Mouse (Mus musculus) urinary bladder, postnatal 36 days (tissue): ENCODE results near the gene Il22ra1.
A peak's percentile ranks its signal among the peaks of the same experiment; 100 is the strongest.

Experiments used
- DNase-seq, 2 experiments: peaks; one replicate each; pipeline ENCODE4 v3.0.0; 2022; ENCODE audit warnings: low spot score in 2 of 2, mixed read lengths in 1 of 2

Il22ra1 gene

DNA sequence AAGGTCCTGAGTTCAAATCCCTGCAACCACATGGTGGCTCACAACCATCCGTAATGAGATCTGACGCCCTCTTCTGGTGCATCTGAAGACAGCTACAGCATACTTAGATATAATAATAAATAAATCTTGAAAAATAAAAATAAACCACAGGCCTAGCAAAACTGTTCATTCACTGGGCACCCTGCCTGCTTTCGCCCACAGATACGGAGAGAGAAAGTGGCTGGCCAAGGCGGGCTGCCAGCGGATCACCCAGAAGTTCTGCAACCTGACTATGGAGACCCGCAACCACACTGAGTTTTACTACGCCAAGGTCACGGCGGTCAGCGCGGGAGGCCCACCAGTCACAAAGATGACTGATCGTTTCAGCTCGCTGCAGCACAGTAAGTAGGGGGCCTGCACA lies 5.9 kb downstream of the Il22ra1 start:
- DNase-seq = no peak

DNA sequence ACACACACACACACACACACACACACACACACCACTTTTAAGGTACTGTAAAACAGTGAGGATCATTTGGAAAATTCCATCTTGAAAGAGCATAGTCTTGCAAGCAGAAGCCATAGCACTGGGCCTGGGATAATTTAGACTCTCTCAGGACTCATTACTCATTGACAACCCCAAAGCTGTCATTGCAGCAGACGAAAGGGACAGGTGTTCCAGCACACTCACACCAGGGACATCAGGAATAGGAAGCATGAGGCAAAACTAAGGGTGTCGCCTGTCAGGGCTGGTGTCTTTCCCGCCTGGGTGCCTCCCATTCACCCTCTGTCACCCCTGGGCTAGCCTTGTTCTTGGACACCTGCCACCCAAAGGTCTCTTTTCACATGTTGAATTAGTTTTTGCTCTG lies 8.9 kb downstream of the Il22ra1 start:
- DNase-seq = no peak

DNA sequence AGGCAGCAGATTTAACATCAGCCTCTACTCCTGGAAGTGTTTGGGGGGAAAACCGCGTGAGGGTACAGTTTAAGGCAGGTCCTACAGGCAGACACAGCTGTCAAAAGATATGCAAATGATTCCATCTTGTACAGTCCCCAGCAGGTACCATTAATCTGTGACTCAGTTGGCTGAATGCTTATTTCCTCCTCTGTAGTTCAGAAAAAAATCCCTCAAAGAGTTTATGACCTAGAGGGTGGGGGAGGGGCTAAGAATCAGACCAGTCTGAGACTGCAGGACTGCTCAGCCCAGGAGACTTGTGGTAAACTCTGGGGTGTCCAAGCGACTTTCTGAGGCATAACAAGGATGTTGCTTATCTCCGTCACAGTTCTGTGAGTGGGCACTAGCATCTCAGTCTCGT lies 10.3 kb downstream of the Il22ra1 start:
- no peak for DNase-seq

DNA sequence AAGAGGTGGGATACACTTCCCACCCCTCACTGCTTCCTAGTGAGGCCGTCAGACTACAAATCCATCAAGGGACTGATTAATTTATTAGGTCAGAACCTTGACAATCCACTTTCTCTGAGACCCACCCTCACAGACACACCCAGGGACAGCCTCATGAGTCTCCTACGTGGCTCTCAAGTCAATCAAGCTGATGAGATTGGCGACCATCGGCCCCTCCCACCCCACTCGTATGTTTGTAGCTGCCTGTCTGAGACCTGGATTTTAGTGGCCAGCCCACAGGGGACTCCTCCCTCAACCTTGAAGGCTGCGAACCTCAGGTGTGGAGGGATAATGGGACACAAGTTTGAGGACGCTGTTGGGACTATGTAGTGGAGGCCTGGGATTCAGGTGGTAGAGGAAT lies 11.2 kb downstream of the Il22ra1 start:
- no peak for DNase-seq

DNA sequence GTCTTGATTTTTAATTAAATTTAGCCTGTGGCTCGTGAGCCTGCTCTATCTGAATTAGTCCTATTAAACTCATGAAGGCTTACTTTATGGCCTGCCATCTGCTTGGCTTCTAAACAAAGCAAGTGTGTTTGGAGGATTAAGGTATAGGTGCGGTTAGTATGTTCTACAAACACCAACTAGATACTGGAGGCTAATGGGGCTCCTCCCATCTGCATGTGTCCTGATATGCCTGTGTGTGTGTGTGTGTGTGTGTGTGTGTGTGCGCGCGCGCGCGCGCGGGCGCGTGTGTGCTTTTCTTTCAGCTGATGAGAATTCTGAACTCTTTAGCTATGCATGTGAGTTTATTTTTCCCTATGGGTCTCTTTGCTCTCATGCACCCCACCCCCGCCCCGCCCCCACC lies 11.7 kb downstream of the Il22ra1 start:
- no peak for DNase-seq

DNA sequence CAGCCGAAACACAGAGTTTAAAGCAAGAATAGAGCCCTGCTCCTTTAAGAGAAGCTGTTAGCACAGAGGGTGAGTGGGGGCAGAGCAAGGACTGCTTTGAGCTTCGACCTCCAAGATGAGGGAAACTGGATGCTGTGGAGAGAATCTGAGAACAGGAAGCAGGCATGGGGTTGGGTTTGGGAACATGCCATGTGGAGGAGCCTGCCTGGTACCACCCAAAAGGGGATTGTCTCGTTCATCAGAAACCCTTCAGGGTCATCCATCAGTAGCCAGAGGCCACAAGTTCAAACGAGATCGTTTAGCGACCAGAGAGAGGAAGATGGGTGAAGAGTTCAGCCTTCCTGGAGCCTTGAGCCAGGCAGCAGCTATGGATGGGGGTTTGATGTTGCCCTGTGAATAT lies 15.5 kb downstream of the Il22ra1 start:
- no peak for DNase-seq

DNA sequence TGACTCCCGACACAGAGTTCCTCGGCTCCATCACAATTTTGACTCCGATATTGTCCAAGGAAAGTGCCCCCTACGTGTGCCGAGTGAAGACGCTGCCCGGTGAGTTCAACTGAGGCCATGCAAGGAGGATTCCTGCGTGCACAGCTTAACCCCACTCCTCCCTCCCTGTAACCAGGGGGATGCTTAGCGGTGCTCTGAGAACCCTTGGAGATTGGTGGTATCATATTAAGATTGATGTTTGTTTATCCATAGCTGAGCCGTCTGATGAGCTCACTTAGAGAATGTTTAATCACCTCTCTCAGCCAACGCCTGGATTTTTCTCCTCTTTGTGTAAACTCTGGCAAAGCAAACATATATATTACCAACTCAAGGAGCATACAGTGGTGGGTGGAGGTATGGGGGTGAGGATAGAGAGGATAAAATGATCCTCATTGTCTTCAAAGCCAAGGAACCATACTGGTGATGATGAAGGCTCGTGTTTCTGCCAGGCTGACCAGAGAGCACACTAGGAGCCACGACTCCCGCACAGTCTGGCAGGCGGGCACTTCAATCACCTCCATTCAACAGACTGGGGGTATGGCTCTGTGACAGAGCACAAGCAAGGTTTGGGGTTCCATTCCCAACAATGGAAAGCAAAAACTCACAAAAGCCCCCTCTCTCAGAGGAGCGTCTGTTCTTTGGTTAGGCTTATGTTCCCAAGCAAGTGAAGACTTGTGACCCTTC lies 16.9 kb downstream of the Il22ra1 start:
- DNase-seq = no peak

DNA sequence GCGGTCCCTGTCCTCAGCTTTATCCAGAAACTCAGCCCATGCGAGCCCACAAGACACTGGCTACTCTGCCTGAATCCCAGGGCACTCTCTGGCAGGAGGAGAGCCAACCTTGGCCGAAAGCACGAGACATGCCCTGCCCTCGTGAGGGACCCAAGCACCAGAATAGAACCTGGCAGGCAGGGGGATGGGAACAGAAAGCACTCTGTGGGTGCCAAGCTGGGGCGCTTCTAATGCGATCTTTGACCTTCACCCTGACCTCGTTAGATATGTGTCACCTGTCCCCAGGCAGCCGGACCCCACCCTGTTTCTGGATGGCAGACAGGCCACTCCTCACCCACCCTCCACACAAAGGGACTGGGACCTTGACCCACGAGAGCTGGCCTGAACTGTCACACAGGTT lies 17.6 kb downstream of the Il22ra1 start:
- no peak for DNase-seq

DNA sequence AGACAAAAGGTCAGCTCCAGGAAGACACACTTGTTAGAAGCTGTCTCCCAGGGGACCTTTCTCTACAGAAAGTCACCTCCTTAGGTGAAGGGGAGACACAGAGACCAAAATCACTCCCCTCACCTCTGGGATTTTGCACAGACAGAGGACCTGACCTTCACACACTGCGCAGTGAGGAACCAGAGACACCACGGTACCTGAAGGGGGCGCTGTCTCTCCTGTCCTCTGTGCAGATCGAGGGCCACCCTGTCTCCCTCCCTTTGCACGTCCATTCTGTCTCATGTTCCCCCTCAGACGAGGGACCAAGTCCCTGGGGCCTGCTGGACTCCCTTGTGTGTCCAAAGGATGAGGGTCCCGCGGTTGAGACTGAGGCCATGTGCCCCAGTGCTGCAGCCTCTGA lies 22.9 kb downstream of the Il22ra1 start:
- DNase-seq = no peak

DNA sequence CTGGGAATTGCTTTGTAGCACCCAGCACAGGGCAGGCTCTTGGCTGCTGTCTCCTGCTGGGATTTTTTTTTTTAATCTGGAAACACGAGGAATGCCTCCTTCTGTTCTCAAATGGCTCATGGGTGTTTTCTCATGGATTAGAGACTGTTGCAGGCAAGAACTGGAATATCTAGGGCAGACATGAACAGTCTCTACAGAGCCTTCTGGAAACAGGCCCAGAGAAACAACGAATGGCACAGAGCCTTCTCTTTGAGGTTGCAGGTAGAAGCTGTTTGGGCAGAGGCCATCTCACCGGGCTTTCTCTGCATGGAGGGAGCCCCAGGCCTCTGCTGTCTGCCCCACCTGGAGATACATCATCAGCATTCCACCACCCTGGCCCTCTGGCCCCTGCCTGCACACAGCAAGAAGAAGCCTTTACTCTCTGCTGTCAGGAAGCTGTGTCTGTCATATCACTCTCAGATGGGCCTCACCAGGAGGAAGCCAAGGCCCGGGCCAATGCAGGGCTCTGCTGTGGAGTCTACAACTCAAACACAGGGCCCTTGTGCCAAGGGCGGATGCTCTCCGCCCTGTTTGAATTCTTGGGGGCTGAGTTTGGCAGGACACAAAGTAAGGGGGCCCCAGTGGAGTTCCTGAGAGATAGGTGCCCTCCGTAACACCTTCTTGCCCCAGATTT lies 24.3 kb downstream of the Il22ra1 start:
- DNase-seq = no peak

DNA sequence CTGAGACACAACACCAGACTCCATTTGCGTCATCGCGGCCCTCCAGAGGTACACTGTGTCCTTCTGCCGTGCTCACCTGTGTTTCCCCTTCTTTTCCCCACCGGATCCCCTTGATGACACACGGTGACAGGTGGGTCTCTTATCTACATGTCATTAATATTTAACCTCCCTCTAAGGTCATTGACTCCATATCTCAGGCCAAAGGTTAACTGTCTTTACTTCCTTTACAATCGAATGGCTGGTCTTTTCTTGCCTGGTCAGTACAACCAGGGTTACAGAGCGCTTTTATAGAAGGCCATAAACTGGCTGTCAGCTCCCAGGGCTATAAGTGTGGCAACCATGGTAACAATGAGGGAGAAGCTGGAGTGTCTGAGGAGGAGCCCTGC lies 24.8 kb downstream of the Il22ra1 start:
- DNase-seq = no peak

DNA sequence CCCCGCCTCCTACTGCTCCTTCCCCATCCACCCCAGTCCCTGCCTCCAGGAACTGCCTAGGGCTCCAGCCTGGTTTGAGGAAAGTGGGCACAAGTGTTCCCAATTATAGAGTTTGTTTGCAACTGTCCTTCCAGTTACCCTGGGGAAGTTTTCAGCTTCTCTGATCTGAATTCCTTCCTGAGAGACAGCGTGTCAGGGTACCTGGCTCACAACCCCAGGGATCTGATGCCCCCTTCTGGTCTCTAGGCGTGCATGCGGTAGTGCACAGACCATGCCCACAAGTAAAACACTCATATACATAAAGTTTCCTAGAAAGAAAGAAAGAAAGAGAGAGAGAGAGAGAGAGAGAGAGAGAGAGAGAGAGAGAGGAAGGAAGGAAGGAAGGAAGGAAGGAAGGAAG lies 30.4 kb downstream of the Il22ra1 start:
- no peak for DNase-seq

DNA sequence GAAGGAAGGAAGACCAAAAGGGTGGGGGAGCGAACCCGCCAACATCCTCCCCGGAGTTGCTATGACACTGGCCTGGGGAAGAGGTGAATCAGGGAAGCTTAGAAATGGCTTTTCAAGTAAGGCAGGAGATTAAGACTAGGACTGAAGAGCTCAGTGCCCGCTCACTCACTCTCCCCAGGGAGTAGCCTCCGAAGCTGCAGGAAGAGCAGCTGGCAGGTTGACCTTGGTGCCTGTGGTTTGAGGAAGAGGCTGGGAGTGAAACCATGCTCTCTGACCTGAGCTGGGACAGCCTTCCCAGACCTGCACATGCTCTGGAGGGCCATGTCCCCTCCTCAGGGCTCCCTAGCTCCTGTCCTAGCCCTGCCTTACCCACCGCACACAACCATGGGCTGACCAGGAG lies 30.9 kb downstream of the Il22ra1 start:
- no peak for DNase-seq

DNA sequence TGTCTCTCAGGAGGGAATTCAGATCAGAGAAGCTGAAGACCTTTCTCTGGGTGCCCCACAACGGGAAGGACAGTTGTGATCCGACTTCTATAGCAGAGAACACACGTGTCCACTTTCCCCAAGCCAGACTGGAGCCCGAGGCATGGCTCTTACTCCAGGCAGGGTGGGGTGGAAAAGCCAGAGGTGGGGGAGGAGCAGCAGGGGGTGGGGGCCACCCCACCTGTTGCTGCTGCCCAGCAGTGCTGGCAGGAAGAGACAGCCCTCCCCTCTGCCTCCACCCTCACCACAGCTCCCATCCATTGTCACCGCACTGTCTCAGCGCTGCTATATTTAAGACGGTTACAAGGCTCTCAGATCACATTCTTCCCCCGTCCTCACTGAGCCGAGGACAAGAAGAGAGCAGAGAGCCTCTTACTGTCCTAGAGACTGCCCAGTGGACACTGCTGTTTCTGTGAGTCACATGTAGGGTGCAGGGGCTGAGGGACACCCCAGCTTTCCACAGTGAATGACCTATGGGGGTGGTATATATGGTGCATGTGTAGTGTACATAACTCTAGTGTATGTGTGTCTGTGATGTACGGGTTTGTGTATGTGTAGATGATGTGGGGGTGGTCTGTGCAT lies 31.5 kb downstream of the Il22ra1 start, which contains the start of gene Myom3:
Gene Myom3 (plus strand): TSS at position 360 of the 621 bp plus-strand sequence.
- DNase-seq = no peak

DNA sequence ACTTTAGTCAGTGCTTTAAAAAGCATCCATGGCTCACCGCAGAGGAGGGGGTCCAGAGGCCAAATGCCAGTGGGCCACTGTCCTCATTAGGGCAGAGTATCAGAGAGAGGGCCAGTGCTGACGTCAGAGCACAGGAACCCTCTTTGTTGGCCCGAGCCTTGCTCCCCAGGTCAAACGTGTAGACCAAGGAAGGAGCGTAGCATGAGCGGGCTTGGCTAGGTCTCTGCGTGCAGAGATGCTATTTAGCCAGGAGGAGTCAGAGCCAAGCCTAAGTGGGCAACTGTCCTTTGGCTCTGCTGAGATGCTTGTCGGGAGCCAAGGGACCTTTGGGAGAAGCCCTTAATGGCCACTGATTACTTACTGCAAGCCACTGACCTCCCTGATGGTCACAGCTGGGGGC lies 33.1 kb downstream of the Il22ra1 start:
- DNase-seq = no peak

DNA sequence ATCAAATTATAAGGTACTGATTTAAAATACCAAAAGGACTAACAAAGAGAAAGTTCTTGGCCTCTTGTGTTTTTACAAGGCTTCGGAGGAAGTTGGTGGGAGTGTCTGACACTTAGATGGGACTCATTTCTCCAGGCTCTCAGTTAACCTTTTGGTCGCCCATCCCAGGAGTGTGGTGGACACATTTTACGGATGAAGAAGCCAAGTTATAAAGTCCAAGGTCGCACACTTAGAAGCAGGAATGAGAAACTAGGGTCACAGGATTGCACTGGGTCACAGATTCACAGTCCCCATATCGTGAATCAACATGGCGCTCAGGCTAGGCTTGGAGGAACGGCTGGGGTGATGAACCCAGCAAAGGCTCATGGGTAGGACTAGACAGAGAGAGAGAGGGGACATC lies 33.6 kb downstream of the Il22ra1 start:
- no peak for DNase-seq

DNA sequence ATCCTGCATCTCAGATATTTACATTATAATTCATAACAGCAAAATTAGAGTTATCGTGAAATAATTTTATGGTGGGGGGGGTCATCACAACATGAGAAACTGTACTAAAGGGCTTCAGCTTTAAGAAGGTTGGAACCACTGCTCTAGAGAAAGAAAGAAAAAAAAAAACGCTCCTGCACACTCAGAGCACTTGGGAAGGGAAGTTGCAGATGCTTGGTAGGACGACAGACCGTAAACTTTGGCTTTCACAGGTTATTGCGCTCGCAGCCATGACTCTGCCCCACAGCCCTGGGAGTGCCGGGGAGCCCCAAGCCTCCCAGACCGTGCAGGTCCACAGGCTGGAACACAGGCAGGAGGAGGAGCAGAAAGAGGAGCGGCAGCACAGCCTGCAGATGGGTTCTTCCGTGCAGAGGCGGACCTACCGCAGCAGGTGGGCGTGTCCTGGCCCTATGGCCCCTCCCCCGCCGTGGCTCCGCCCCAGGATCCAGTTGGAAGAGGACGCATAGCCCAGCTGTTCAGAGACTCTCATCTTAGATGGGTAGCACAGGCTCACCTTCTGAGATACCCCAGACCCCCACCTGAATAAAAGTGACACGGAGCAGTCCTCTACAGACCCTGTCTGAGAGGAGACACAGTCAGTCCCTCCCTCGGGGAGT lies 34.4 kb downstream of the Il22ra1 start:
- DNase-seq = peak; percentile 66 to 73

DNA sequence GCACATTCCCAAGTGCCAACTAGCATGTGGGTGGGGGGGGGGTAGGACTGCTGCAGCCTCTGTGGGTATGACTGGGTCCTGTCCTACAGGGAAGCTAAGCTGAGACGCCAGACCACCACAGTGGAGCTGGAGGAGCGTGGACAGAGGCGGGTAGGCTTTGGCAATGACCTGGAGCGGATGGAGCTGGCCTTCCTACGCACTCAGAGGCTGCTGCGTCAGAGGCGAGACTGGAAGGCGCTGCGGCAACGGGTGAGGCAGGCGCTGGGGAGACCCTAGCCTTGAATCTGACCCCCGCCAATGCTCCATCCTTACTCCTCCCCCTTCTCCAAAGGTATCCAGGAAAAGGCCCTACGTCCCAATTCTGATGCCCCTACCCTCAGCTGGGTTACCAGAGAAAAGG lies 36.7 kb downstream of the Il22ra1 start:
- DNase-seq = no peak

DNA sequence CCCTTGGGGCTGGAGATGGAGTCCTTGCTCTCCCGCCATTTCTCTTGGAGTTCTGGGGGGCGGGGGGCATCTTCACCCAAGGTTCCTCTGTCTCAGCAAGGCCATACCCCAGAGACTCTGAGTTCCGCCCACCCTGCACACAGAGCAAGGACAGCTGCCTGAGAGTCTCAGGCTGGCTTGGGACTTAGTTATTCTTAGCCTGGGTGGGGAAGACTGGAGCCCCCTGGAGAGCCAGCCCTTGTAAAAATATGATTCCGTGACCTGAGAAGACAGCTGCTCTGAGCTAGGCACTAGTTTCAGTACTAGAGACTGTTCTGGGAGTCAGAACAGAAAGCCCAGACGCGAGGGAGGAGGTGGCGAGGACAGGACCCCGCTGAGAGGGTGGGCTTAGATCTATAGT lies 37.7 kb downstream of the Il22ra1 start:
- DNase-seq = no peak

DNA sequence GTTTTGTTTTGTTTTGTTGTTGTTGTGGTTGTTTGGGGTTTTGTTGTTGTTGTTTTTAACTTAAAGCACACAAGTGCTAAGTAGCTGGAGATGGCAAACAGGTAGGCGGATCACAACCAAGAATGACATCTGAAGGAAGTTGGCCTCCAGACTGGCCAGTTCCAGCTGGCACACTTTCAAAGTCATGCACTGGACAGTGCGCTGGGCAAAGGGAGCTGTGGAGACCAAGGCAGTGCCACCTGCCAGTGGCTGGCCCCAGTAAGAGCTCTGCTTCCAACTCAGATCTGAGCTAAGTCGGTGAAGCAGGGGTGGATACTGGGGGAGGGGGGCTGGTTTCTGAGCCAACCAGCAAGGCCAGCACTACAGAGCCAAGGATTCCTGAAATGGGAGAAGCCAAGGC lies 39.0 kb downstream of the Il22ra1 start:
- no peak for DNase-seq

DNA sequence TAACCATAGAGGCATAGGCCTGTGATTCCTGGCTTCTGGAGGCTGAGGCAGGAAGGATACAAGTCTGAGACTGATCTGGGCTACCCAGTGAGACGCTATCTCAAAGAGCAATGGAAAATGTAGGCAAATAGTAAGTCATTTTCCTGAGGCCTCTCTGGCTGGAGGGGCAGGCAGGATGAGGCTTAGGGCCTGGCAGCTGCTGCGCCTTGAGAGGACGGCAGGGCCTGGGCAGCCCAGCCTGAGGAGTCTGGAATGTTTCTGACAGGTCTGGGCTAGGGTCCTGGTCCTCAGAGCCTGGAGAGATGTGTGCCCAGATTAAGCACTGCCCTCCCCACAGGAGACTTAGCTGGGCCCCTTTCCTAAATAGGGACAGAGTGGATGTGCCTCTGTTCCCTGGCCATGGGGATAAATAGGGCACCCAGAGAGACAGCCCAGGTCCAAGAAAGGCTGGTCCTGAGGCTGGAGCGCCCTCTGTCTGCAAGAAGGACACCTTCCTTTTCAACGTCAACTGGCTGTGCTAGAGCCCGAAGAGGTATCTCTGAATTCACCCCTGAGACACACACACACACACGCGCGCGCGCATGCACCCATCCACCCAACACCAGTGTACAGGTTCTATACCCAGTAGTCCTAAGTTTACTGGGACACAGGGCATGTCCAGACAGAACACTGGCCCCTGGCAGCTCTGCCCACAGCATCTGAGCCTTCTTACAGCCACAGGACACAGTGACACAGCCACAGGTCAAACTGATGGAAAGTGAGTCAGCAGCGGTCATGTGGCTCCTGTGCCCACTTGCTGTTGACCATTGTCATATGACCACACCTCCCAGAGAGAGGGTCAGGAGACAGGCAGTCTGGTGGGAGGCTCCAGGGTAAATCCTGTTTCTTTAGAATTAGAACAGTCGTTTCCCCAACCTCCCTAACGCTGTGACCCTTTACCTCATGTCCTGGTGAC lies 40.9 kb downstream of the Il22ra1 start:
- peak; percentile 30 to 49 for DNase-seq
